Mouse (Mus musculus) lung, postnatal 0 days (tissue): ENCODE measurements at regions not wholly inside any gene's neighbourhood (a gene's known extent, or its start where the extent isn't known, plus 50 kb on each side); places are given as distances from the start of the nearest gene placed in this dataset.

ENCODE experiments used
- ATAC-seq: fragments of 200-750 bp; cut with Nextera tagmentation; 2 replicates; pipeline ENCODE4 v1.8.0; 2017; ENCODE audit warnings: moderate library complexity
- DNase-seq: peaks from one replicate; pipeline ENCODE4 v3.0.0-alpha.2; 2016; ENCODE audit warnings: low spot score
- H3K27ac ChIP-seq: fragments of 300-500 bp; sonication (generic); 2 replicates; pipeline ENCODE4 v1.5.1; 2014; ENCODE audit warnings: antibody characterized with exemption, mild to moderate bottlenecking, low read length, mixed read lengths
- H3K27me3 ChIP-seq: fragments of 300-500 bp; sonication (generic); replicated peaks from 2 replicates; pipeline ENCODE4 v1.6.1; 2014; ENCODE audit warnings: low read length, mixed read lengths; ENCODE audit not compliant: insufficient read depth
- H3K36me3 ChIP-seq: fragments of 300-500 bp; sonication (generic); 2 replicates; pipeline ENCODE4 v1.6.1; 2014; ENCODE audit warnings: low read length, mixed read lengths; ENCODE audit not compliant: insufficient read depth
- H3K4me1 ChIP-seq: fragments of 300-500 bp; sonication (generic); 2 replicates; pipeline ENCODE4 v1.6.1; 2014; ENCODE audit warnings: antibody characterized with exemption, low read depth, low read length, mixed read lengths; ENCODE audit not compliant: insufficient read depth
- H3K4me2 ChIP-seq: fragments of 300-500 bp; sonication (generic); replicated peaks from 2 replicates; pipeline ENCODE4 v1.6.1; 2014; ENCODE audit warnings: low read depth, mild to moderate bottlenecking, low read length, moderate library complexity, mixed read lengths
- H3K4me3 ChIP-seq: fragments of 300-500 bp; sonication (generic); 2 replicates; pipeline ENCODE4 v1.5.1; 2014; ENCODE audit warnings: low read depth, low read length
- H3K9ac ChIP-seq: fragments of 300-500 bp; sonication (generic); replicated peaks from 2 replicates; pipeline ENCODE4 v1.6.1; 2014; ENCODE audit warnings: low read depth, mild to moderate bottlenecking
- H3K9me3 ChIP-seq: fragments of 300-500 bp; sonication (generic); 2 replicates; pipeline ENCODE4 v1.6.1; 2016; ENCODE audit warnings: low read length, mixed read lengths
- CTCF ChIP-seq: IDR thresholded peaks from 2 replicates; pipeline ENCODE4 v1.5.1; 2016; ENCODE audit warnings: antibody characterized with exemption, mild to moderate bottlenecking
- EP300 ChIP-seq: IDR thresholded peaks from 2 replicates; pipeline ENCODE4 v1.6.1; 2016; ENCODE audit warnings: antibody characterized with exemption, mild to moderate bottlenecking, control low read depth
- WGBS: fragments of 180-500 bp; shearing (Covaris S2); extraction: QIAGEN DNeasy Blood & Tissue Kit; methylation state at CpG from one replicate; pipeline ENCODE4 v1.1.7; 2014; 5-methylcytosine and 5-hydroxymethylcytosine counted together

DNA sequence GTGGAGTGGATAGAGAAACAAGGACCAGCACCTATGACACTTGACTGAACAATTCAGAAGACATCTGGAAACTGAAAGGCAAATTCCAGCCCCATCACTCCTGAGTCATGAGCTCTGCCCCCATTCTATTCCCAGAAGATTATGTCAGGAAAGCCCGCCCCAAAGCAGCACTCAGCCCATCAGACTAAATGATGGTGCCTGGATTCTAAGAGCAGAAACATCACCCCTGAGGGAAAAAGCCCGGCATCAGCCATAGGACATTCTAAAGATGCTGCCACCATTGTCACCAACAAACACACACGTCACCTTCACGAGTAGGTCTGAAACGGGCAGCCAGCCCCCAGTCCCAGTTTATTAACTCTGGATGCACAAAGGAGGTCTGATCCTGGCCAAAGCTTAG lies 469.7 kb downstream of the Prss52 start:
- H3K36me3 ChIP-seq: no peaks in the 10 kb centered on the region
- H3K4me1 ChIP-seq: no peaks in the 10 kb centered on the region
- no peak overlapping the region for H3K27ac ChIP-seq
- DNase-seq (no peak), ATAC-seq (no peak)
- H3K9me3 ChIP-seq: no peaks in the 10 kb centered on the region
- WGBS: 60% methylated on average over 5 of the region's 5 CpGs
- TF ChIP-seq EP300 (no peak), CTCF (no peak)
- H3K27me3 ChIP-seq: no peaks in the 10 kb centered on the region
- H3K4me3 ChIP-seq: no peak overlapping the region
- no peak overlapping the region for H3K9ac ChIP-seq
- H3K4me2 ChIP-seq: no peak overlapping the region

DNA sequence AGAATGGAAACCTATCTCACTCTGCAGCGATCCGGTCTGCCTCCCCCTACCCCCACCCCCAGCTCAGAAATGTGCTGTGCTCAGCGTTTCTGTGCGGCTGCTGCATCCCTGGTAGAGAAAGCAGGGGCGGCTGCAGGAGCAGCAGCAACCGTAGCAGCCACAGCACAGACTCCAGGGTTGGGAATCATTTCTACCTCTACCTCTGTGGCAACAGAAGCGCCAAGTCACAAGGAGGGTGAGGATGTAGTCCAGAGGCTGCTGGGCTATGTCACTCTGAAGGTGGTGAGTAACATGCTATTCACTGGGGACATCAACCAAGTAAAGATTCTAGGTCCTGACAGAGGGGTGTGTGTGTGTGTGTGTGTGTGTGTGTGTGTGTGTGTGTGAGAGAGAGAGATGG lies 470.2 kb downstream of the Prss52 start:
- H3K4me1 ChIP-seq: no peaks in the 10 kb centered on the region
- no peak overlapping the region for H3K27ac ChIP-seq
- no peak overlapping the region for H3K4me2 ChIP-seq
- no peak overlapping the region for H3K9ac ChIP-seq
- no peak for TF ChIP-seq CTCF
- no peak for TF ChIP-seq EP300
- no peaks in the 10 kb centered on the region for H3K36me3 ChIP-seq
- 55% methylated on average over 7 of the region's 7 CpGs for WGBS
- H3K9me3 ChIP-seq: no peaks in the 10 kb centered on the region
- ATAC-seq (no peak), DNase-seq (no peak)
- H3K27me3 ChIP-seq: no peaks in the 10 kb centered on the region
- H3K4me3 ChIP-seq: no peak overlapping the region

DNA sequence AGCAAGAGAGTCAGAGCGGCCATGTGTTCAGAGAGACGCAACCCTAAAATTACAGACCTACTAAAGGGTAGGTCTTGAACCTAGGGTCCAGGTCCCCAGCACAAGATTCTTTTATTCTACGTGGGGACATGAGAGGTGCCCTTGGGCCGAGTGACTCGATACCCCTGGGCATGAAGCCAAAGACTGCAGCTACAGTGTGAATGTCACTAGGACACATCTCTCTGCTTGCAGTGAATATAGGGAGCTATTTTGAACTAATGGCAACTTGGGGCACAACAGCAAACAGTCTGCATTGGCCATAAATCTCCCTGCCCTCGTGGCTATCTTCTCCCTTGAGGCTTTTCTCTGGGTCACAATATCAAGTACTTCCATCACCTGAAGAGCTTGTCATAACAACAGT lies 470.7 kb downstream of the Prss52 start:
- no peak for TF ChIP-seq EP300
- TF ChIP-seq CTCF: no peak
- no peaks in the 10 kb centered on the region for H3K9me3 ChIP-seq
- DNase-seq (no peak), ATAC-seq (no peak)
- H3K9ac ChIP-seq: no peak overlapping the region
- H3K4me3 ChIP-seq: no peak overlapping the region
- no peak overlapping the region for H3K4me2 ChIP-seq
- H3K36me3 ChIP-seq: no peaks in the 10 kb centered on the region
- 0 out of 2 replicates have a peak, but pooled peaks cover 3% of the 10 kb centered on the region for H3K27me3 ChIP-seq
- no peaks in the 10 kb centered on the region for H3K4me1 ChIP-seq
- no peak overlapping the region for H3K27ac ChIP-seq
- WGBS: 56% methylated on average over 6 of the region's 6 CpGs

DNA sequence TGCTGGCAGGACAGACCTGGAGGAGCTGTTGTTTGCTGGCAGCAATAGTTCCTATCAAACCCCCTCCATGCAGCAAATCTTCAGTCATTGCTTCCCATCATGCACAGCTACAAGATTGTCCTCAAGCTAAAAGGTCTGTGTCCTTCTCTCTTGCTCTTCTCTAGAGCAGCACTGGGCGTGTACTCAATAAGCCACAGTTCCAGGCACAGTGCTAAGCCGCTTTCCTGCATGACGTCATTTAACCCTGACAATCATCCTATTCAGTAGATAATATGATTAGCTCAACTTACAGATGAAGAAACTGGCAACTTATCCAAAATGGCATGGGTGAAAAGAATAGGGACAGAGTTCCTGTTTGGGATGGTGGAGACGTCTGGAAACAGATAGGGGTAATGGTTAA lies 471.9 kb downstream of the Prss52 start:
- 0 out of 2 replicates have a peak, but pooled peaks cover 7% of the 10 kb centered on the region for H3K27me3 ChIP-seq

DNA sequence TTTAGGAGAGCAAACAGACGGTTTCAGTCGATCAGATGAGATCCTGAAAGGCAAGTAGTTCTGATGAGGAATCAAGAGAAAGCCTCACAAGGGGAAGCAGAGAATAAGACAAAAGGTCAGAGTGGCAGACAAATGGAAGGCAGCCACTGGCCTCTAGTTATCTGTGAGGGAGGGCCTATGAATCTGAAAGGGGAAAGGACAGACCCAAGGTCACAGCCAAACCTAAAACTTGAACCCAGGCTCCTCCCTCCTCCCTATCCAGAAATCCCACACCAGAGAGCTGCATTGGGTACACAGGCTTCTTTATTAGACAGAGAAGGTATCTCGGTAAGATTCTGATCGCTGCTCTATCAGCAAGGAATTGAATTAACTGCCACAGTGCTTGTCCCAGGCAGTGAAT lies 476.0 kb downstream of the Prss52 start:
- peaks cover 19% of the 10 kb centered on the region for H3K27me3 ChIP-seq
- H3K4me2 ChIP-seq: no peak overlapping the region
- WGBS: 57% methylated on average over 4 of the region's 4 CpGs

More for the DNA sequence above, 471.9 kb downstream of the Prss52 start:
- H3K9me3 ChIP-seq: no peaks in the 10 kb centered on the region
- ATAC-seq (no peak), DNase-seq (no peak)
- no peak overlapping the region for H3K9ac ChIP-seq
- H3K4me1 ChIP-seq: no peaks in the 10 kb centered on the region
- no peaks in the 10 kb centered on the region for H3K36me3 ChIP-seq
- 49% methylated on average over 4 of the region's 4 CpGs for WGBS
- no peak overlapping the region for H3K4me3 ChIP-seq
- H3K27ac ChIP-seq: no peak overlapping the region
- H3K4me2 ChIP-seq: no peak overlapping the region
- TF ChIP-seq EP300 (no peak), CTCF (no peak)

DNA sequence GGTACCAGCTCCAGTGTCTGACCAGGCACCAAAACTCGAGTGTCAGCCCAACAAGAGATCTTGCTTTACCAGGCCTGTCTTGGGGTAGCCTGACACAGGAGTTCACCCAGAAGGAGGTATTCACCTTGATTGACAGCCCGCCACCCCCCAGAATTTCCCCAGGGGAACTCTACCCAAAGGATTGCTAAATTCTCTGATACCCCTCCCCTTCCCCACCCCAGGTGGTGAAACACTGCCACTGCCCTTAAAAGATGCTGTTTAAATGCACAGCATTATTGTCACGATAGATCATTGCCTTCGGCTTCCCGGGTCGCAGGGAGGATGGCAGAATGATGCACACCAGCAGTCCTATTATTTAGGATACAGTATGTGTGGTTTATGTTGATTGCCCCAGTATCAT lies 476.8 kb downstream of the Prss52 start:
- no peak for ATAC-seq
- H3K27ac ChIP-seq: no peak overlapping the region
- 44% methylated on average over 6 of the region's 6 CpGs for WGBS
- H3K9me3 ChIP-seq: no peaks in the 10 kb centered on the region
- H3K36me3 ChIP-seq: no peaks in the 10 kb centered on the region
- H3K9ac ChIP-seq: no peak overlapping the region
- H3K27me3 ChIP-seq: peaks cover 27% of the 10 kb centered on the region
- no peaks in the 10 kb centered on the region for H3K4me1 ChIP-seq
- no peak overlapping the region for H3K4me3 ChIP-seq
- no peak overlapping the region for H3K4me2 ChIP-seq
- no peak for TF ChIP-seq EP300
- TF ChIP-seq CTCF: no peak
- no peak for DNase-seq

More for the DNA sequence above, 476.0 kb downstream of the Prss52 start:
- ATAC-seq: no peak
- H3K9me3 ChIP-seq: no peaks in the 10 kb centered on the region
- no peak overlapping the region for H3K4me3 ChIP-seq
- no peak for DNase-seq
- TF ChIP-seq CTCF: no peak
- TF ChIP-seq EP300: no peak
- no peaks in the 10 kb centered on the region for H3K36me3 ChIP-seq
- no peak overlapping the region for H3K27ac ChIP-seq
- no peak overlapping the region for H3K9ac ChIP-seq
- H3K4me1 ChIP-seq: no peaks in the 10 kb centered on the region

DNA sequence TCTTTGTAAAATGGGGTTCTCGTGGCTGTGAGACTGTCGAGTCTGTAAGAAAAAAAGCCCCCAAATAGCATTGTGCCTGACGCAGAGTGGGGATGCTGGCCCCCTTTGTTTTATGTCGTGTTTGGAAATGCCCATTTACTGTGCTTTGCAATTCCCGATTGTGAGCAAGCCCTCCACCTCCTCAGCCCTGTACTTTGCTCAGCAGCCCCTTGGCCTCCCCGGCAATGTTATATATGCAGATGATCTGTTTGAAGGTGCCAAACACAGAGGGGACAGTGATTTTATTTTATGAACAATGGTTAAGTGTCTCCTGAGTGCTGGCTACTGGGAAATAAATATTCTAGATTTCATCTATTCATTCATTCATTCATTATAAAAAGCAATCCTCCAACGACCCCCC lies 477.6 kb downstream of the Prss52 start:
- Histone ChIP-seq H3K9ac (no peak overlapping the region), H3K9me3 (no peaks in the 10 kb centered on the region), H3K4me2 (no peak overlapping the region), H3K27me3 (peaks cover 36% of the 10 kb centered on the region), H3K4me3 (no peak overlapping the region), H3K4me1 (no peaks in the 10 kb centered on the region), H3K27ac (no peak overlapping the region), H3K36me3 (no peaks in the 10 kb centered on the region)
- DNase-seq (no peak), ATAC-seq (no peak)
- TF ChIP-seq EP300: no peak
- TF ChIP-seq CTCF: no peak
- 30% methylated on average over 7 of the region's 7 CpGs for WGBS
